Mouse (Mus musculus): ENCODE measurements around the gene Cryl1. TPM values are rescaled to one million over a fixed set of nuclear protein-coding genes. Genes with fewer than 3 reads are reported as not detected.

Cryl1 gene
- polyA plus RNA-seq, 1 experiment = 36.9 TPM

DNA sequence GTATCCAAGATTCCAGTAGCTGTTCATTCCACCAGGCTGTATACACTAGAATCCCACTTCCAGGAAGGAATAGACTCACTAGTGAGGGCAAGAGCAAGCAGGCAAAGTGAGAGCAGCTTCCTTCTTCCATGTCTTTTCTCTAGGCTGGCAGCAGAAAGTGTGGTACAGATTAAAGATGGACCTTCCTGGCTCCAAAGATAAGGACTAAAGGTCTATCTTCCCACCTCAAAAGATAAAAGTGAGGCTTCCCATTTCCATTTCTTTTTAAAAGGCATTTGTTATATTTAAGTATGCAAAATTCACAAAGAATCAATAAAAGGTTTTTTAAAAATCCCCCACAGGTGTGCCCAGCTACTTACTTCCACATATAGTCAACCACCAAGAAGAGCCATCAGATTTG, 4.5 kb upstream of the Cryl1 start:
- TF ChIP-seq CTCF (IDR thresholded peaks at IDR 0.05; ENCODE audit: insufficient read depth, low read length) = no peak
- no peak for TF ChIP-seq POLR2A (IDR thresholded peaks at IDR 0.05; ENCODE audit: borderline replicate concordance, extremely low read depth, low read depth, low read length)
- 0 out of 2 replicates have a peak, but pooled peaks cover 4% of the 10 kb centered on the region for H3K4me1 ChIP-seq (ENCODE audit: control insufficient read depth, insufficient read depth, low read length)
- DNase-seq = no peak
- no peak overlapping the region for H3K4me3 ChIP-seq (replicated peaks; ENCODE audit: extremely low read depth, low read depth, low read length)

DNA sequence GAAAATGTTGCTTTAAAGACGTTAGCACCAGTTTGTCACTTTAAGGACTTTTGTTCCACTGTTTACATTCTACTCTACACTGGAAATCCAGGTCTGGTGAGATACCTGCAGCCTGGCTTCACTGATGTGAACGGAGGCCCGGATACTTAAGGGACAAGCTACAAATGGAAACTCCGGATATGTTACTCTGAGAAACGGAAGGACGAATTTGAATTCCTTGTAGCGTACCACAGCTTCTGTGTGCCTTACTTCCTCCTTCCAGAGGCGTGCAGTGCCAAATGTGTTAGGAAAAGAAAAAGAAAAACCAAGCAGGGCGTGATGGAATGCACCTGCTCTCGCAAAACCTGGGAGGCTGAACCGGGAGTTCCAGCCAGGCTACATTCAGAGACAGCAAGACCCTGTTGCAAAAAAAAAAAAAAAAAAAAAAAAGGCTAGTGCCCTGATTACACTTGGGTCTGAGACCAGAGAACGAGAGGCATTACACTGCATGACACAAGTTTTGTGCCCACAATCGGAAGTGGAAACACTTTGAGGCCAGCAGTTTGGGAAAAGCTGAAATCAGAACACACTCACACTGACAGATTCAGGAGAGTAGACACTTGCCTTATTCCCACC, 591 bp upstream of the Cryl1 start:
- WGBS = 2% methylated on average over 13 of the region's 13 CpGs
- 0 out of 2 replicates have a peak, but pooled peaks cover 4% of the 10 kb centered on the region for H3K4me1 ChIP-seq (ENCODE audit: control insufficient read depth, insufficient read depth, low read length)
- DNase-seq = no peak
- peak overlapping the region; percentile 72 for H3K4me3 ChIP-seq (replicated peaks; ENCODE audit: extremely low read depth, low read depth, low read length)
- no peak for TF ChIP-seq POLR2A (IDR thresholded peaks at IDR 0.05; ENCODE audit: borderline replicate concordance, extremely low read depth, low read depth, low read length)
- no peak for TF ChIP-seq CTCF (IDR thresholded peaks at IDR 0.05; ENCODE audit: insufficient read depth, low read length)

DNA sequence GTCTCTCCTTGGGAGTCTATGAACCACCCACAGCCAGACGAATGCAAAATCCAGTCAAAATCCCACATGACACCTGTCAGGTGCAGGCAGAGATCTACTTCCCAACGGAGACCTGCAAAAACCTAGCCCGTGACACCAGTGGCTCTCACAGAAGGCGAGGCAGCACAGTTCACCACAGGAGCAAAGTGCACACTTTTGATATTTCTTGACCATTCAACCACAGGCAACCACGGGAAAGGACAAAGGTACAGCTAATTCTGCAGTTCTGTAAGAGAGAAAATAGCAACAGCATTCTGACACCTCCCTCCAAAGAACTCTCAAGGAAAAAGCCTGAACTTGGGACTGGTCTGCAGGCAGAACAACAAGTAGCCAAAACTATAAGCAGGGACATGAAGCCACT, 1.1 kb downstream of the Cryl1 start:
- no peak overlapping the region for H3K4me3 ChIP-seq (replicated peaks; ENCODE audit: extremely low read depth, low read depth, low read length)
- no peak for DNase-seq
- WGBS = 83% methylated on average over 5 of the region's 5 CpGs

DNA sequence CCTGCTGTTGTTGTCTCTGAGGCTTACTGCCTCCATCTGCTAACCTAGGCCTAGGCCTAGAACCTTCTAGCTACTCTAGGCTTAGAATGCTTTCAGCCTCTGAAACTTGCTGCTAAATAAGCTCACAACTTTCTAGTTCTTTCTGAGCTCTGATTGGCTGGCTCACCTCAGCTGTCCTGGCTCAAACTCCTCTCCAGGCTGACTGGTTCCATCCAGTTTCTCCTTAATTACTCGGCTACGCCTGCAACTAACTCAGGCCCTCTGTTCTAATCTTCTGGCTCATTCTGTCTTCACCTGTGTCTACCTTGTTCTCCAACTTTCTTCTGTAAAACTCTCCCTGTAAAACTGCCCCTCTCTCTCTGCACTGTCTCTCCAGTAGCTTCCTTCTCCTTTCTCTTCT, 2.9 kb downstream of the Cryl1 start:
- no peak for DNase-seq
- Histone ChIP-seq H3K4me1 (ENCODE audit: control insufficient read depth, insufficient read depth, low read length) (0 out of 2 replicates have a peak, but pooled peaks cover 4% of the 10 kb centered on the region), H3K4me3 (replicated peaks; ENCODE audit: extremely low read depth, low read depth, low read length) (no peak overlapping the region)
- WGBS = 75% methylated on average over 2 of the region's 2 CpGs
- no peak for TF ChIP-seq POLR2A (IDR thresholded peaks at IDR 0.05; ENCODE audit: borderline replicate concordance, extremely low read depth, low read depth, low read length)
- no peak for TF ChIP-seq CTCF (IDR thresholded peaks at IDR 0.05; ENCODE audit: insufficient read depth, low read length)

More for the DNA sequence above, 1.1 kb downstream of the Cryl1 start:
- TF ChIP-seq CTCF (IDR thresholded peaks at IDR 0.05; ENCODE audit: insufficient read depth, low read length) (no peak), POLR2A (IDR thresholded peaks at IDR 0.05; ENCODE audit: borderline replicate concordance, extremely low read depth, low read depth, low read length) (no peak)
- H3K4me1 ChIP-seq (ENCODE audit: control insufficient read depth, insufficient read depth, low read length) = 0 out of 2 replicates have a peak, but pooled peaks cover 4% of the 10 kb centered on the region

DNA sequence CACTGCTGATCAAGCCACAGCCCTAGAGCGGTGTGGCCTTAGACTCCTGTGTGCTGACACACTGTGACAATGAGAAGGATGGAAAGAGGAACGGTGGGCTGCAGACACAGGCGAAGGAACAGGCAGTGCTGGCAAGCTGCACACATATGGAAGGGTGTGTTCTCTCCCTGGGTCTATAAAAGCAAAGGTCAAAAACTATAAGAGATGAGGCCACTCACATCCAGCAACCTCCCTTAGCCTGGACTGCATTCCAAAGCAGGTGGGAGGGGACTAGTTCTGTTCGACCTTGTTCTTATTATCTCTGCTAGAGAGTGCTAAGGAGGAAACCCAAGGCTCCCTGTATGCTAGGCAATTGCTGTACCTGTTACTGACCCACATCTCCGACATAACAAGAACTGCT, 6.1 kb downstream of the Cryl1 start:
- 60% methylated on average over 5 of the region's 5 CpGs for WGBS
- Histone ChIP-seq H3K4me3 (replicated peaks; ENCODE audit: extremely low read depth, low read depth, low read length) (no peak overlapping the region), H3K4me1 (ENCODE audit: control insufficient read depth, insufficient read depth, low read length) (no peaks in the 10 kb centered on the region)
- no peak for DNase-seq
- no peak for TF ChIP-seq CTCF (IDR thresholded peaks at IDR 0.05; ENCODE audit: insufficient read depth, low read length)
- no peak for TF ChIP-seq POLR2A (IDR thresholded peaks at IDR 0.05; ENCODE audit: borderline replicate concordance, extremely low read depth, low read depth, low read length)

DNA sequence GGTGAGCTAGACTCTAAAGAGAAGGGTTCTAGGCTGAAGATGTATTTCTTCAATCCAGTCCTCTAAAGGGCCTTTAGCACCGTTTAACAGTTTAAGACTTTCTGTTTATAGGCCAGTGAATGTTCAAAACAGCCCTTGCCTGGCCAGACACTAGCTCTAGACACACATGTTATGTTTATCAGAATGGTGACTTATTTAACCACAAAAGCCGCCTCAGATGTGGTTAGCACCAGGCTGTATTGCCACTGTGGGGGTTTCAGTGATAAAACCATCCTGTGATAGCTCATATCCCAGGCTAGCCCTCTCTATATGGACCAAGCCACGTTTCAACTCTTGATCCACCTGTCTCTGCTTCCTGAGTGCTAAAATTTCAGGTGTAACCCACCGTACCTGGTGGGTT, 6.7 kb downstream of the Cryl1 start:
- H3K4me3 ChIP-seq (replicated peaks; ENCODE audit: extremely low read depth, low read depth, low read length) = no peak overlapping the region
- TF ChIP-seq CTCF (IDR thresholded peaks at IDR 0.05; ENCODE audit: insufficient read depth, low read length) (no peak), POLR2A (IDR thresholded peaks at IDR 0.05; ENCODE audit: borderline replicate concordance, extremely low read depth, low read depth, low read length) (no peak)
- no peak for DNase-seq
- no peaks in the 10 kb centered on the region for H3K4me1 ChIP-seq (ENCODE audit: control insufficient read depth, insufficient read depth, low read length)
- 72% methylated on average over 4 of the region's 4 CpGs for WGBS

DNA sequence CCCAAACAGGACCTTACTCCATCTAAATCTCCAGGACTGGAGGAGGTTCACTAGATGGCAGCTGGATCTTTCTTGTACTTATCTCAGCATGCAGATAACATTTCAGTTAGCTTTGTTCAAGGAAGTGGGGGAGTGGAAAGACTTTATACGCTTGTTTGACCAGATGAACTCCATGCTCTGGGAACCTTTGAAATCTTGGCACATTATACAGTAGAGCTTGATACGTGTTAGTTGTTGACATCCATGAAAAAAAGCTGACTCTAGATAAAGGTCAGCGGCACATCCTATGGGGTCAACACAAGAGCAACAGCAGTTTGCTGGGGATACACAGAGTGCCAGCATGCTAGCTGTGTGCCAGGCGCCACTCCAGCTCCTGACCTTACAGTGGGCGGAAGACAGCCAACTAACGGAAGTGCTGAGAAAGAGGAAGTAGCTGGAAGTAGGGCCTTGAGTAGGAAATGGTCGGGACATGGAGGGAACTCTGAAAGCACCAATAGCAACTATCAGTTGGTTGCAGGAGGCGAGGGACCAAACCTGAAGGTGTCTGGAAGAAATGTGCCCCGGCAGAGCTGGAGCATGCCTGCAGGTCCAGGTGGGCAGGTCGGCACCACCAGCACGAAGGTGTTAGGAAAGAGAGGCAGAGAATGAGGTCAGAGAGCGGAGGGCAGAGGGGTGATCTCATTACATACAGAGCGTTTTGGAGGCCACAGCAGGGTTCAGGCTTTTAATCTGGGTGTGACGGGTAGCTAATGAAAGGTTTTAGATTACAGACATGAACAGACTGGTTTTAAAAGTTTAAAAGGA, 11.4 kb downstream of the Cryl1 start:
- H3K4me3 ChIP-seq (replicated peaks; ENCODE audit: extremely low read depth, low read depth, low read length) = no peak overlapping the region
- no peaks in the 10 kb centered on the region for H3K4me1 ChIP-seq (ENCODE audit: control insufficient read depth, insufficient read depth, low read length)
- DNase-seq = no peak
- TF ChIP-seq POLR2A (IDR thresholded peaks at IDR 0.05; ENCODE audit: borderline replicate concordance, extremely low read depth, low read depth, low read length) = no peak
- 58% methylated on average over 14 of the region's 14 CpGs for WGBS

DNA sequence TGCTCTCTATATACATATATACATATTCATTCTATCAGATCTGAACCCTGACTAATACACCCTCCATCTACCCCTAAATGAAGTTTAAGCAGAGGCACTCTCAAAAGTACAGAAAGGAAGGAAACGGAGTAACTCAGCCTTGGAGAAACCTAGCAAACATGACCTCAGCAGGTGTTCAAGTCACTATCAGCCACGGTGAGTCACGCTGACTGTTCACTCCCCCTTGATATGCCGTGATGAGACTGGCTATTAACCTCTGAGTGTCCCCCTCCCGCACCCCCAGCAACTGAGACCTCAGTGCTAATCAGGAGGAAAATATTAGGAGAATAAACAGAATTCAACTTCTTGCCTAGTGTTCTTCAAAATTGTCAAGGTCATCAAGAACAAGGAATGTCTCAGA, 12.7 kb downstream of the Cryl1 start:
- no peaks in the 10 kb centered on the region for H3K4me1 ChIP-seq (ENCODE audit: control insufficient read depth, insufficient read depth, low read length)
- TF ChIP-seq CTCF (IDR thresholded peaks at IDR 0.05; ENCODE audit: insufficient read depth, low read length) (no peak), POLR2A (IDR thresholded peaks at IDR 0.05; ENCODE audit: borderline replicate concordance, extremely low read depth, low read depth, low read length) (no peak)
- no peak overlapping the region for H3K4me3 ChIP-seq (replicated peaks; ENCODE audit: extremely low read depth, low read depth, low read length)
- WGBS = 81% methylated on average over 5 of the region's 5 CpGs
- no peak for DNase-seq

DNA sequence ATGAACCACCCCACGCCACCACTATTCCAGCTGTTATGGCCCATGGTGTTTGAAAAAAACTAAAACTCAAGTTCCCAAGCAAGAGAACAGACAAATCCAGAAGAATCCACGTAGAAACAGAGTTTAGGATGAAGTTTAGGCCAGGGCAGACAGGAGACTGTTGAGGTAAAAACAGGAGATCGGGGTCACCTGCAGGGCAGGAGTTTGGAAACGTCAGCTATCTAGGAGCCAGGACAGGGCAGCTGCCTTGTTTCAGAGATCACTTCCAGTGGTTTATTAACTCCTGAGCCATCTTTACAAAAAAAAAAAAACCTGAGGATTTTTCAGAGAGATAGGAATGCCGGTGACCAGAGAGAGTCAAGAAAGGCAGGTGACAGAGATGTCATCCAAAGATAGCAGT, 20.8 kb downstream of the Cryl1 start:
- TF ChIP-seq CTCF (IDR thresholded peaks at IDR 0.05; ENCODE audit: insufficient read depth, low read length) (no peak), POLR2A (IDR thresholded peaks at IDR 0.05; ENCODE audit: borderline replicate concordance, extremely low read depth, low read depth, low read length) (no peak)
- Histone ChIP-seq H3K4me3 (replicated peaks; ENCODE audit: extremely low read depth, low read depth, low read length) (no peak overlapping the region), H3K4me1 (ENCODE audit: control insufficient read depth, insufficient read depth, low read length) (no peaks in the 10 kb centered on the region)
- 84% methylated on average over 5 of the region's 5 CpGs for WGBS
- no peak for DNase-seq

DNA sequence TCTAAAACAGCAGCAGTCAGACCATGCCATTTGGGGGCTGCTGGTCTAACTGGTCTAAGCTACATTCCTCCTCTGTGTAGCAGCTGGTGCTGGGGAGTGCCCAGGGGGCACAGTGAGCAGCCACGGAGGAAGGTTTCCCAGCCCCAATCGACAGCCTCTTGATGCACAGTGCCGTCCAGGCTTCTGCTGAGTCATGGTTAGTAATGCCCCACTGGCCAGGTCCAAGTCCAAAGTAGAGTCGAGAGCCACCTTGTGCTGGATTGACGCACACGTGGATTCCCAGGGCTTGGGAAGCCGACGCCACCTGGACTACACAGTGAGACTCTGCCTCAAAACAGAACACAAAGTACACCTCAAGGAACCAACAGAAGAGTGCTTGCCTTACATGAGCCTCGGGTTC, 21.4 kb downstream of the Cryl1 start:
- TF ChIP-seq CTCF (IDR thresholded peaks at IDR 0.05; ENCODE audit: insufficient read depth, low read length) (no peak), POLR2A (IDR thresholded peaks at IDR 0.05; ENCODE audit: borderline replicate concordance, extremely low read depth, low read depth, low read length) (no peak)
- WGBS = 78% methylated on average over 9 of the region's 9 CpGs
- Histone ChIP-seq H3K4me1 (ENCODE audit: control insufficient read depth, insufficient read depth, low read length) (no peaks in the 10 kb centered on the region), H3K4me3 (replicated peaks; ENCODE audit: extremely low read depth, low read depth, low read length) (no peak overlapping the region)
- no peak for DNase-seq
